Mouse (Mus musculus) lung, embryonic 15.5 days (tissue): Measurements from ENCODE around the gene Gtf3c5. TPM values are rescaled to one million over a fixed set of nuclear protein-coding genes. Genes with fewer than 3 reads are reported as not detected.

Experiments
- ATAC-seq: fragments of 200-750 bp; cut with Nextera tagmentation; 2 replicates; pipeline ENCODE4 v1.8.0; 2017; ENCODE audit warnings: moderate number of reproducible peaks, borderline replicate concordance; ENCODE audit not compliant: low FRiP score, low TSS enrichment; ENCODE audit errors: extremely low read depth
- H3K27ac ChIP-seq: fragments of 300-500 bp; sonication (generic); 2 replicates; pipeline ENCODE4 v1.5.1; 2015; ENCODE audit warnings: moderate library complexity, mild to moderate bottlenecking, inconsistent platforms
- H3K27me3 ChIP-seq: fragments of 300-500 bp; sonication (generic); 2 replicates; pipeline ENCODE4 v1.6.1; 2015; ENCODE audit warnings: inconsistent platforms
- H3K36me3 ChIP-seq: fragments of 300-500 bp; sonication (generic); 2 replicates; pipeline ENCODE4 v1.6.1; 2015; ENCODE audit warnings: inconsistent platforms
- H3K4me1 ChIP-seq: fragments of 300-500 bp; sonication (generic); 2 replicates; pipeline ENCODE4 v1.6.1; 2015; ENCODE audit warnings: inconsistent platforms
- H3K4me2 ChIP-seq: fragments of 300-500 bp; sonication (generic); 2 replicates; pipeline ENCODE4 v1.6.1; 2015; ENCODE audit warnings: inconsistent platforms, mild to moderate bottlenecking, moderate library complexity
- H3K4me3 ChIP-seq: fragments of 300-500 bp; sonication (generic); 2 replicates; pipeline ENCODE4 v1.5.1; 2015; ENCODE audit warnings: mild to moderate bottlenecking, inconsistent platforms
- H3K9ac ChIP-seq: fragments of 300-500 bp; sonication (generic); 2 replicates; pipeline ENCODE4 v1.6.1; 2015; ENCODE audit warnings: inconsistent platforms
- H3K9me3 ChIP-seq: fragments of 300-500 bp; sonication (generic); 2 replicates; pipeline ENCODE4 v1.6.1; 2016; ENCODE audit warnings: inconsistent platforms
- WGBS: fragments of 180-500 bp; shearing (Covaris S2); methylation state at CpG from one replicate; pipeline ENCODE4 v1.1.7; 2015; 5-methylcytosine and 5-hydroxymethylcytosine counted together
- polyA plus RNA-seq: library from polyadenylated mRNA; unstranded; fragments of >200 nt; fragmentation: Nextera tagmentation; extraction: Ambion mirVana; gene quantifications from 2 replicates; pipeline ENCODE4 v1.2.1, GENCODE M21; 2015

Gtf3c5 gene
- polyA plus RNA-seq, 1 experiment from 2014 or later: 46.7 TPM

GRCm38 (mm10) chr2:28591479-28591878 lies 7.9 kb upstream of the Gtf3c5 start:
- H3K4me2 ChIP-seq: no peak overlapping the region
- H3K27ac ChIP-seq: no peak overlapping the region
- 77% methylated on average over 2 of the region's 2 CpGs for WGBS
- H3K4me3 ChIP-seq: no peak overlapping the region
- ATAC-seq: no peak
- H3K36me3 ChIP-seq: no peaks in the 10 kb centered on the region
- H3K4me1 ChIP-seq: no peaks in the 10 kb centered on the region
- no peaks in the 10 kb centered on the region for H3K27me3 ChIP-seq
- H3K9ac ChIP-seq: no peak overlapping the region
- no peaks in the 10 kb centered on the region for H3K9me3 ChIP-seq

- Histone ChIP-seq H3K4me3 (no peak overlapping the region), H3K36me3 (no peaks in the 10 kb centered on the region), H3K9ac (no peak overlapping the region), H3K9me3 (no peaks in the 10 kb centered on the region), H3K4me2 (no peak overlapping the region), H3K27me3 (no peaks in the 10 kb centered on the region), H3K27ac (no peak overlapping the region), H3K4me1 (peaks cover 2% of the 10 kb centered on the region; the same call in 1 of the 2 replicates)
- no peak for ATAC-seq
- 39% methylated on average over 1 of the region's 1 CpGs for WGBS
Measured at GRCm38 (mm10) chr2:28588574-28588973, 5.0 kb upstream of the Gtf3c5 start.

- no peak overlapping the region for H3K27ac ChIP-seq
- 0 out of 2 replicates have a peak, but pooled peaks cover 4% of the 10 kb centered on the region for H3K36me3 ChIP-seq
- no peaks in the 10 kb centered on the region for H3K9me3 ChIP-seq
- peaks cover 17% of the 10 kb centered on the region; the same call in 1 of the 2 replicates for H3K4me1 ChIP-seq
- 37% methylated on average over 2 of the region's 2 CpGs for WGBS
- H3K4me2 ChIP-seq: no peak overlapping the region
- no peak overlapping the region for H3K4me3 ChIP-seq
- ATAC-seq: no peak
- no peak overlapping the region for H3K9ac ChIP-seq
- no peaks in the 10 kb centered on the region for H3K27me3 ChIP-seq
Measured at GRCm38 (mm10) chr2:28585730-28586129, 2.2 kb upstream of the Gtf3c5 start.

- Histone ChIP-seq H3K36me3 (0 out of 2 replicates have a peak, but pooled peaks cover 7% of the 10 kb centered on the region), H3K27ac (no peak overlapping the region), H3K27me3 (no peaks in the 10 kb centered on the region), H3K4me1 (peaks cover 17% of the 10 kb centered on the region; the same call in 1 of the 2 replicates), H3K9ac (no peak overlapping the region), H3K4me3 (no peak overlapping the region), H3K4me2 (no peak overlapping the region), H3K9me3 (no peaks in the 10 kb centered on the region)
- ATAC-seq: no peak
- 17% methylated on average over 6 of the region's 6 CpGs for WGBS
Measured at GRCm38 (mm10) chr2:28585043-28585571, 1.6 kb upstream of the Gtf3c5 start.

- Histone ChIP-seq H3K4me3 (peak overlapping the region; percentile 80), H3K36me3 (peaks cover 25% of the 10 kb centered on the region), H3K4me2 (peak overlapping the region; percentile 69), H3K9me3 (no peaks in the 10 kb centered on the region), H3K27me3 (no peaks in the 10 kb centered on the region), H3K9ac (peak overlapping the region; percentile 68), H3K27ac (peak overlapping the region; percentile 91), H3K4me1 (peaks cover 24% of the 10 kb centered on the region; the same call in 1 of the 2 replicates)
- WGBS: under 1% methylated on average over 56 of the region's 56 CpGs
- ATAC-seq: peak; percentile 94
Measured at GRCm38 (mm10) chr2:28582647-28583353, 751 bp downstream of the Gtf3c5 start.

GRCm38 (mm10) chr2:28578003-28578402 lies 5.5 kb downstream of the Gtf3c5 start:
- no peak overlapping the region for H3K9ac ChIP-seq
- WGBS: 58% methylated on average over 5 of the region's 5 CpGs
- no peak overlapping the region for H3K4me3 ChIP-seq
- H3K27me3 ChIP-seq: no peaks in the 10 kb centered on the region
- H3K27ac ChIP-seq: no peak overlapping the region; the same call in 1 of the 2 replicates
- no peaks in the 10 kb centered on the region for H3K9me3 ChIP-seq
- peaks cover 65% of the 10 kb centered on the region for H3K36me3 ChIP-seq
- no peak overlapping the region for H3K4me2 ChIP-seq
- no peak for ATAC-seq
- H3K4me1 ChIP-seq: peaks cover 22% of the 10 kb centered on the region; the same call in 1 of the 2 replicates

- peaks cover 77% of the 10 kb centered on the region for H3K36me3 ChIP-seq
- ATAC-seq: no peak
- WGBS: 67% methylated on average over 3 of the region's 3 CpGs
Measured at GRCm38 (mm10) chr2:28576815-28577214, 6.7 kb downstream of the Gtf3c5 start.

GRCm38 (mm10) chr2:28575341-28575740 lies 8.2 kb downstream of the Gtf3c5 start:
- no peaks in the 10 kb centered on the region for H3K9me3 ChIP-seq
- peaks cover 80% of the 10 kb centered on the region for H3K36me3 ChIP-seq
- no peak overlapping the region for H3K4me3 ChIP-seq
- H3K4me1 ChIP-seq: 0 out of 2 replicates have a peak, but pooled peaks cover 11% of the 10 kb centered on the region
- H3K27ac ChIP-seq: no peak overlapping the region
- H3K4me2 ChIP-seq: no peak overlapping the region
- 75% methylated on average over 4 of the region's 4 CpGs for WGBS
- ATAC-seq: no peak
- H3K9ac ChIP-seq: no peak overlapping the region
- no peaks in the 10 kb centered on the region for H3K27me3 ChIP-seq

More at GRCm38 (mm10) chr2:28576815-28577214, 6.7 kb downstream of the Gtf3c5 start:
- Histone ChIP-seq H3K4me2 (no peak overlapping the region), H3K27me3 (no peaks in the 10 kb centered on the region), H3K27ac (no peak overlapping the region), H3K9me3 (no peaks in the 10 kb centered on the region), H3K9ac (no peak overlapping the region), H3K4me1 (peaks cover 18% of the 10 kb centered on the region; the same call in 1 of the 2 replicates), H3K4me3 (no peak overlapping the region)

- H3K4me3 ChIP-seq: no peak overlapping the region
- no peaks in the 10 kb centered on the region for H3K9me3 ChIP-seq
- 0 out of 2 replicates have a peak overlapping the region, but pooled peaks have one; percentile 6 for H3K27ac ChIP-seq
- no peak overlapping the region for H3K9ac ChIP-seq
- WGBS: 26% methylated on average over 3 of the region's 3 CpGs
- H3K27me3 ChIP-seq: no peaks in the 10 kb centered on the region
- no peak overlapping the region for H3K4me2 ChIP-seq
- H3K36me3 ChIP-seq: peaks cover 73% of the 10 kb centered on the region
- H3K4me1 ChIP-seq: no peaks in the 10 kb centered on the region
- ATAC-seq: peak; percentile 76
Measured at GRCm38 (mm10) chr2:28569903-28570302, 13.6 kb downstream of the Gtf3c5 start.

GRCm38 (mm10) chr2:28566545-28566944 lies 17.0 kb downstream of the Gtf3c5 start:
- peaks cover 43% of the 10 kb centered on the region for H3K36me3 ChIP-seq
- H3K4me3 ChIP-seq: no peak overlapping the region

GRCm38 (mm10) chr2:28564380-28564779 lies 19.2 kb downstream of the Gtf3c5 start:
- no peak overlapping the region for H3K9ac ChIP-seq
- no peaks in the 10 kb centered on the region for H3K4me1 ChIP-seq
- H3K4me2 ChIP-seq: no peak overlapping the region
- no peak overlapping the region for H3K4me3 ChIP-seq
- no peaks in the 10 kb centered on the region for H3K27me3 ChIP-seq
- H3K9me3 ChIP-seq: no peaks in the 10 kb centered on the region
- peaks cover 35% of the 10 kb centered on the region for H3K36me3 ChIP-seq
- no peak for ATAC-seq
- 93% methylated on average over 4 of the region's 4 CpGs for WGBS
- H3K27ac ChIP-seq: no peak overlapping the region

More at GRCm38 (mm10) chr2:28566545-28566944, 17.0 kb downstream of the Gtf3c5 start:
- Histone ChIP-seq H3K9me3 (no peaks in the 10 kb centered on the region), H3K9ac (no peak overlapping the region), H3K27ac (no peak overlapping the region), H3K27me3 (no peaks in the 10 kb centered on the region), H3K4me2 (no peak overlapping the region), H3K4me1 (no peaks in the 10 kb centered on the region)
- ATAC-seq: no peak
- WGBS: 48% methylated on average over 5 of the region's 5 CpGs

GRCm38 (mm10) chr2:28563830-28564229 lies 19.7 kb downstream of the Gtf3c5 start:
- Histone ChIP-seq H3K27me3 (no peaks in the 10 kb centered on the region), H3K4me3 (no peak overlapping the region), H3K27ac (no peak overlapping the region), H3K36me3 (peaks cover 30% of the 10 kb centered on the region), H3K9me3 (no peaks in the 10 kb centered on the region), H3K4me1 (no peaks in the 10 kb centered on the region), H3K4me2 (no peak overlapping the region), H3K9ac (no peak overlapping the region)
- ATAC-seq: no peak
